Mouse (Mus musculus) E14TG2a.4 (cell line): ENCODE measurements around the gene Gnaz.

Experiments
- H3K27me3 ChIP-seq: 2 replicates; pipeline ENCODE4 v1.6.1; 2014; ENCODE audit warnings: low read length, control low read depth; ENCODE audit not compliant: insufficient read depth
- H3K36me3 ChIP-seq: 2 replicates; pipeline ENCODE4 v1.6.1; 2014; ENCODE audit warnings: low read length, control low read depth; ENCODE audit not compliant: insufficient read depth
- H3K4me1 ChIP-seq: replicated peaks from 2 replicates; pipeline ENCODE4 v1.6.1; 2014; ENCODE audit warnings: low read depth, low read length, control low read depth
- H3K4me3 ChIP-seq: replicated peaks from 2 replicates; pipeline ENCODE4 v1.5.1; 2014; ENCODE audit warnings: mild to moderate bottlenecking, low read length
- H3K9me3 ChIP-seq: 2 replicates; pipeline ENCODE4 v1.6.1; 2014; ENCODE audit warnings: low read length, control low read depth
- CTCF ChIP-seq: conservative IDR thresholded peaks from 2 replicates; pipeline ENCODE4 v1.5.1; 2014; ENCODE audit warnings: low read length
- NANOG ChIP-seq: IDR thresholded peaks from 2 replicates; pipeline ENCODE4 v1.6.1; 2014; ENCODE audit warnings: borderline replicate concordance, low read length, mixed read lengths
- POU5F1 ChIP-seq: IDR thresholded peaks from 2 replicates; pipeline ENCODE4 v1.6.1; 2014; ENCODE audit warnings: low read length, borderline replicate concordance

Gene Gnaz

DNA sequence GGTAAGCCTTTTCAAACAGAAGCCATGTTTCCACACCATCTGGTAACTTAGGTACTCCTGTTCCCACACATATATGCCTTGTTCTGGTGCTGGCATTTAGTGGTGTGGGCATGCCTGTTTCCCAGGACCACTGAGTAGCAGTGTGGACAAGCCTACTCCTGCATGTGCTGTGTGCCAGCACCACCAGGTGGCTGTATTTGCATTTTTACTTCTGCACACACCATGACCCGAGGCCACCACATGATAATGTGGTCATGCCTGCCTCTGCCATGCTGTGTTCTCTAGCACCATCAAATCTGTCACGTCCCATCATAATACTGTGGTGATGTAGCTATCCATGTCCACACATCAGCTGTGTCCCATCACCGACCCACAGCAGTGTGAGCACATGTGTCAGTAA lies 27.7 kb upstream of the Gnaz start:
- Histone ChIP-seq H3K9me3 (no peaks in the 10 kb centered on the region), H3K36me3 (no peaks in the 10 kb centered on the region)
- TF ChIP-seq CTCF = no peak
- TF ChIP-seq POU5F1 = no peak
- TF ChIP-seq NANOG = no peak

GRCm38 (mm10) chr10:74940795-74941194 lies 26.2 kb upstream of the Gnaz start:
- H3K4me3 ChIP-seq = no peak overlapping the region
- H3K9me3 ChIP-seq = no peaks in the 10 kb centered on the region
- no peaks in the 10 kb centered on the region for H3K4me1 ChIP-seq
- TF ChIP-seq NANOG (no peak), CTCF (no peak), POU5F1 (no peak)
- H3K27me3 ChIP-seq = no peaks in the 10 kb centered on the region
- H3K36me3 ChIP-seq = no peaks in the 10 kb centered on the region

More for the DNA sequence above, 27.7 kb upstream of the Gnaz start:
- Histone ChIP-seq H3K4me3 (no peak overlapping the region), H3K4me1 (peaks cover 10% of the 10 kb centered on the region; the same call in 1 of the 2 replicates), H3K27me3 (no peaks in the 10 kb centered on the region)

DNA sequence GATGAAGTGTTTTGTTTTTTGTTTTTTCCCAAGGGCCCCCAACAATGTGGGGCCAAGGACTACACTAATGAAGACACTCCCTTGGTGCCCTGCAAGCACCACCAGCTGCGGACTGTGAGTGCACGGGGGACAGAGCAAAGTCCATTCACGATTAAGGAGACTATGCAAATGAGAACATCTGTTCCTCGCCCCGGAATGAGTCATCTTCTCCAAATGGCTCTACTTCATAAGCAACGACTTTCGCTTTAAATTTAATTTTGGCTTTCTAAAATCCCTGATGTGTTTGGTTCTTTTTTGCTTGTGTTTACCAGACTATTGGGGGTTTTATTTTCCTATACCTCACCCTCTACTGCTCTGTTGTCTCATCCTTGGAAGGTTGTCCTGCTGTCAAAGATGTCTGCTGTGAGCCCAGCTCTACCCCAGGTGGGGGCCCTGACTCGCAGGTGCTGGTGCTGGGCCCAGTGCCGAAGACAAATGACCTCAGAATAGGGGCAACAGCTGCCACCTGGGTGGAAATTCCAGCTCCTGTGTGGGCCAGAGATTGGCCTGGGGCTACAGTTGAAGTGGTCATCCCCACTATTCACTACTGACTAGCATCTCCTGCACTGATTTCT lies 14.0 kb upstream of the Gnaz start:
- Histone ChIP-seq H3K4me1 (peaks cover 23% of the 10 kb centered on the region), H3K4me3 (no peak overlapping the region), H3K9me3 (no peaks in the 10 kb centered on the region), H3K36me3 (no peaks in the 10 kb centered on the region), H3K27me3 (peaks cover 15% of the 10 kb centered on the region)
- TF ChIP-seq NANOG (no peak), POU5F1 (no peak), CTCF (no peak)

GRCm38 (mm10) chr10:74964380-74964779 lies 2.6 kb upstream of the Gnaz start:
- Histone ChIP-seq H3K36me3 (no peaks in the 10 kb centered on the region), H3K27me3 (peaks cover 80% of the 10 kb centered on the region), H3K9me3 (no peaks in the 10 kb centered on the region), H3K4me3 (no peak overlapping the region), H3K4me1 (peaks cover 28% of the 10 kb centered on the region)
- no peak for TF ChIP-seq NANOG
- no peak for TF ChIP-seq CTCF
- no peak for TF ChIP-seq POU5F1

- H3K4me3 ChIP-seq = peak overlapping the region; percentile 85
- peaks cover 26% of the 10 kb centered on the region for H3K4me1 ChIP-seq
- no peaks in the 10 kb centered on the region for H3K9me3 ChIP-seq
- peaks cover 75% of the 10 kb centered on the region for H3K27me3 ChIP-seq
- H3K36me3 ChIP-seq = no peaks in the 10 kb centered on the region
- TF ChIP-seq NANOG = no peak
- TF ChIP-seq POU5F1 = no peak
- no peak for TF ChIP-seq CTCF
These were observed 782 bp downstream of the Gnaz start for GRCm38 (mm10) chr10:74967651-74968267.

DNA sequence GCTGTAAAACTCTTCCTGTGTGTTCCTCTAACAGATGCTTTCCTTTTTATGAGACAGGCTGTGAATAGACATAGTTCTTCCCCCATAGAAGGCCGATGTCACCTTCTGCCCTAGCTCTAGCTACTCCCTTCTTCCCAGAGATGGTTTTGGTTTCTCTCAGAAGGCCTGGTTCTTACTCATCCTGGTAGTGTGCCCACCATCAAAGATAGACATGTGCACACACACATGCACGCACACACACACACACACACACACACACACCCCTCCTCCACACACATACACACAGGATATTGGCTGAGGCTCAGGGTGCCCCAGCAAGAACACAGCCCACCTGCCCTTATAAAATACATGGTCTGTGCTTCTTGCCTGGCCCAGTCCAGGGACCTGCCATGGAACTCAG lies 2.3 kb downstream of the Gnaz start:
- Histone ChIP-seq H3K4me3 (no peak overlapping the region), H3K9me3 (no peaks in the 10 kb centered on the region), H3K36me3 (no peaks in the 10 kb centered on the region), H3K27me3 (peaks cover 60% of the 10 kb centered on the region), H3K4me1 (peaks cover 35% of the 10 kb centered on the region)
- TF ChIP-seq CTCF = no peak
- no peak for TF ChIP-seq POU5F1
- TF ChIP-seq NANOG = no peak

DNA sequence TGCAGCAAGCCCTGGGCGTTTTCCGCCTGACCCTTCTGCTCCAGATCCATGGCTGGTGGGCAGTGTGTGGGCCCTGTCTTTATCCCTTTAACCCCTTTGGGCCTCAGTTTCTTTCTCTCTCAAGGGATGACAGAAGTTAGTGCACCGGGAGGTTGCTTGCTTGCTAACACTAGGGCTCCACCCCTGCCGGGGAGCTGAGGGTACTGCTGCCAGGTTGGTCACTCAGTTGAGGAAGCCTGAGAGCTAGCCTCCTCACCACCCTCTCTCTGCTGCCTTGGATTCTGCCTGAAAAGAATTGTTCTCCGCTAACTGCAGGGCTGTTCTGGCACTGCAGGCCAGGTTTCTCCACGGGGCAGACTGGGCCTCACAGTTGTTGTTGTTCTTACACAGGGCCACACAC lies 6.0 kb downstream of the Gnaz start:
- Histone ChIP-seq H3K9me3 (no peaks in the 10 kb centered on the region), H3K4me3 (peak overlapping the region; percentile 68), H3K36me3 (no peaks in the 10 kb centered on the region), H3K27me3 (peaks cover 33% of the 10 kb centered on the region), H3K4me1 (peaks cover 21% of the 10 kb centered on the region)
- TF ChIP-seq CTCF (peak; percentile 39; the same call in 1 of the 2 replicates), NANOG (no peak), POU5F1 (no peak)

DNA sequence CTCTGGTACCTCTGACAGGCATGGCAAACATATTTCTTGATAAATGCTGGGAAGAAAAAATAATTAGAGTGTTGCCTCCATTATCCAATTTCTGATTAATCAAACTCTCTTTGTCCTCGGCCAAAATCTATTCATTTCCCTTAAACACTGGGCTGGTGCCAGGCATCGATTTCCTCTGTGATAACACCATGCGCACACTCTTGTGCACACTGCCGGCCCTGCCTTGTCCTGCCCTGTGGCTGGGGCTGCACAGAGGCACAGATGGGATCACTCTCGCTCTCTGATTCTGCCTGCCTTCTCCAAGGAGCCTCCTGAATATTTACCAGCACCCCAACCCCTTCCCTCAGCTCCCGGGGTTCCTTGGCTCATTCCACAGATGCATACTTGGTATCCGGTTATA lies 8.6 kb downstream of the Gnaz start:
- peaks cover 22% of the 10 kb centered on the region for H3K27me3 ChIP-seq
- H3K9me3 ChIP-seq = no peaks in the 10 kb centered on the region
- peaks cover 12% of the 10 kb centered on the region for H3K4me1 ChIP-seq
- H3K4me3 ChIP-seq = no peak overlapping the region
- no peak for TF ChIP-seq CTCF
- TF ChIP-seq POU5F1 = no peak
- TF ChIP-seq NANOG = no peak
- H3K36me3 ChIP-seq = no peaks in the 10 kb centered on the region
